Mouse (Mus musculus) olfactory bulb, adult 2 months (tissue): Measurements from ENCODE around the gene Prl7d1.

ENCODE experiments used
- CTCF ChIP-seq: fragments of 200-500 bp; IDR thresholded peaks from 2 replicates; pipeline ENCODE4 v1.5.1; 2012; ENCODE audit warnings: low read depth, mild to moderate bottlenecking, low read length, moderate library complexity; ENCODE audit not compliant: insufficient read depth
- POLR2A ChIP-seq: fragments of 200-500 bp; IDR thresholded peaks from 2 replicates; pipeline ENCODE4 v1.6.1; 2012; ENCODE audit warnings: mild to moderate bottlenecking, low read depth, low read length, moderate library complexity; ENCODE audit not compliant: insufficient read depth

- TF ChIP-seq POLR2A = no peak
- TF ChIP-seq CTCF = no peak
Measured at GRCm38 (mm10) chr13:27667936-27668335, 48.6 kb downstream of the Prl7d1 start, which contains the start of gene Prl7a2.
